Mouse (Mus musculus) stomach, embryonic 15.5 days (tissue): ENCODE results near the gene Defb20. TPM values are rescaled to one million over a fixed set of nuclear protein-coding genes. Genes with fewer than 3 reads are reported as not detected.
"Not testable (repeated sequence)": the region's sequence is repeated elsewhere in the genome, so short reads cannot be mapped to it uniquely, and the experiment has no call there.

Experiments
- ATAC-seq: fragments of 200-750 bp; cut with Nextera tagmentation; 2 replicates; pipeline ENCODE4 v1.8.0; 2017; ENCODE audit warnings: low read depth, moderate number of reproducible peaks, moderate TSS enrichment; ENCODE audit not compliant: insufficient read depth, low FRiP score
- H3K27ac ChIP-seq: fragments of 300-500 bp; sonication (generic); 2 replicates; pipeline ENCODE4 v1.5.1; 2015; ENCODE audit warnings: mild to moderate bottlenecking, inconsistent platforms
- H3K27me3 ChIP-seq: fragments of 300-500 bp; sonication (generic); replicated peaks from 2 replicates; pipeline ENCODE4 v1.6.1; 2015; ENCODE audit warnings: inconsistent platforms
- H3K36me3 ChIP-seq: fragments of 300-500 bp; sonication (generic); 2 replicates; pipeline ENCODE4 v1.6.1; 2015; ENCODE audit warnings: inconsistent platforms
- H3K4me1 ChIP-seq: fragments of 300-500 bp; sonication (generic); 2 replicates; pipeline ENCODE4 v1.6.1; 2015; ENCODE audit warnings: inconsistent platforms
- H3K4me2 ChIP-seq: fragments of 300-500 bp; sonication (generic); 2 replicates; pipeline ENCODE4 v1.6.1; 2015; ENCODE audit warnings: mild to moderate bottlenecking, inconsistent platforms
- H3K4me3 ChIP-seq: fragments of 300-500 bp; sonication (generic); replicated peaks from 2 replicates; pipeline ENCODE4 v1.5.1; 2015; ENCODE audit warnings: inconsistent platforms
- H3K9ac ChIP-seq: fragments of 300-500 bp; sonication (generic); 2 replicates; pipeline ENCODE4 v1.6.1; 2015; ENCODE audit warnings: inconsistent platforms
- H3K9me3 ChIP-seq: fragments of 300-500 bp; sonication (generic); 2 replicates; pipeline ENCODE4 v1.6.1; 2016; ENCODE audit warnings: inconsistent platforms
- WGBS: fragments of 180-500 bp; shearing (Covaris S2); methylation state at CpG from one replicate; pipeline ENCODE4 v1.1.7; 2015; 5-methylcytosine and 5-hydroxymethylcytosine counted together
- polyA plus RNA-seq: library from polyadenylated mRNA; unstranded; fragments of >200 nt; fragmentation: Nextera tagmentation; extraction: Ambion mirVana; gene quantifications from 2 replicates; pipeline ENCODE4 v1.2.1, GENCODE M21; 2015

Gene Defb20
- polyA plus RNA-seq, result not detected in 2 replicates

DNA sequence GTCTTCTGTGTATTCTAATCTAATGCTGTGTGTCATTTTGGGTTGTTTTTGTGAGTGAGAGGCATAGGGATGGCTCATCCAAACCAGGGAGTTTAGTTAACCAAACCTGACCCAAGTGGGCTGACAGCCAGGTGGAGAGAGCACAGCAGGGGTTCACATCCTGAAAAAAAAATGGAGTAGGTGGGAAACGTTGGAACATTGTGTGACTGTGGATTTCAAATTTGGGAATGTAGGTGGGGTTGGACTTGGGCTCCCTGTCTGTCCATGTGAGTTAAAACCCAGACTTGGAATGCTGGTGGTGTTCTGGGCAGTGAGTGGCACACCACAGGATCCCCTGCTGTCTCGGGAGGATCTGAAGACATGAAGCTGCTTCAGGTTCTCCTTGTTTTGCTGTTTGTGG, at the start of gene Defb20:
Defb20 (plus strand) TSS at position 301 of the 400 bp plus-strand sequence.
- Histone ChIP-seq H3K27ac (no peak within 1 kb of the TSS), H3K4me3 (no peak within 1 kb of the TSS), H3K9ac (no peak within 1 kb of the TSS), H3K9me3 (no peaks in the 10 kb centered on the region), H3K4me2 (no peak within 1 kb of the TSS), H3K36me3 (no peaks in the 10 kb centered on the region), H3K27me3 (no peaks in the 10 kb centered on the region), H3K4me1 (no peaks in the 10 kb centered on the region)
- 55% methylated on average over 2 of the region's 2 CpGs for WGBS
- no peak for ATAC-seq

DNA sequence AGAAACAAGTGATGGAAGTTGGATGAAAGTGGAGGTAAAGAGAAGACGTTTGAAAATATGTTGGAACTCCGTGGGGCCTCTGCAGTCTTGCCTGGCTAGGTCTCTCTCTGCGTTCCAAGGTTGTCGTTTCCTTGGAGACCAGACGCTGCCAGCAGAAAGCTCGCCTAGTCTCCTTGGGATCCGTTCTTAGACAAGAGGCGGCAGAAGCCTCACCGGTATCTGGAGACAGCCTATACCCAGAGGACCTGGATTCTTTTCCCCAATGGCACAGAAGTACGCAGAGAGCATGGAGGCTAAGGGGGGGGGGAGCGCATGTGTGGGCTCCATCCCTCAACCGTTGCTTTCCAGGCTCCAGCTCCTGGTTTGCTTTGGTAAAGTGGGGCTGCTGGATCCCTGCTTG, 49.4 kb upstream of the Defb20 start:
- no peak overlapping the region for H3K9ac ChIP-seq
- no peak overlapping the region for H3K4me3 ChIP-seq
- ATAC-seq, result no peak

DNA sequence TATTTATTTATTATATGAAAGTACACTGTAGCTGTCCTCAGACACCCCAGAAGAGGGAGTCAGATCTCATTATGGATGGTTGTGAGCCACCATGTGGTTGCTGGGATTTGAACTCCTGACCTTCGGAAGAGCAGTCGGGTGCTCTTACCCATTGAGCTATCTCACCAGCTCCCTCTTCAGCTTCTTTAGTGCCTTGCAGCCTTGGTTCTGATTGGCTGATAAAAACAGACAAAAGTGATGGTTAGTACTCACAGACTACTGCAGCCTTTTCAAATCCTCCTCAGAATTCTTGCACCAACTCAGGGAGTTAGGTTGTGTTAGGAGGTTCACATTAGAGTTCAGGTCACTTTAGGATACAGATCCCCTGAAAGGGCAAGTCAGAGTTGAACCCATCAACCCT, 48.4 kb upstream of the Defb20 start:
- 81% methylated on average over 2 of the region's 2 CpGs for WGBS
- H3K4me3 ChIP-seq, H3K27ac ChIP-seq, H3K36me3 ChIP-seq, H3K4me1 ChIP-seq, H3K27me3 ChIP-seq, ATAC-seq, H3K9ac ChIP-seq, H3K9me3 ChIP-seq, H3K4me2 ChIP-seq: not testable (repeated sequence)

More for the DNA sequence above, 49.4 kb upstream of the Defb20 start:
- H3K4me1 ChIP-seq, result peaks cover 5% of the 10 kb centered on the region
- WGBS, result 9% methylated on average over 12 of the region's 12 CpGs
- peak overlapping the region; percentile 38 for H3K4me2 ChIP-seq
- no peaks in the 10 kb centered on the region for H3K27me3 ChIP-seq
- no peaks in the 10 kb centered on the region for H3K36me3 ChIP-seq
- no peak overlapping the region for H3K27ac ChIP-seq
- H3K9me3 ChIP-seq, result no peaks in the 10 kb centered on the region

DNA sequence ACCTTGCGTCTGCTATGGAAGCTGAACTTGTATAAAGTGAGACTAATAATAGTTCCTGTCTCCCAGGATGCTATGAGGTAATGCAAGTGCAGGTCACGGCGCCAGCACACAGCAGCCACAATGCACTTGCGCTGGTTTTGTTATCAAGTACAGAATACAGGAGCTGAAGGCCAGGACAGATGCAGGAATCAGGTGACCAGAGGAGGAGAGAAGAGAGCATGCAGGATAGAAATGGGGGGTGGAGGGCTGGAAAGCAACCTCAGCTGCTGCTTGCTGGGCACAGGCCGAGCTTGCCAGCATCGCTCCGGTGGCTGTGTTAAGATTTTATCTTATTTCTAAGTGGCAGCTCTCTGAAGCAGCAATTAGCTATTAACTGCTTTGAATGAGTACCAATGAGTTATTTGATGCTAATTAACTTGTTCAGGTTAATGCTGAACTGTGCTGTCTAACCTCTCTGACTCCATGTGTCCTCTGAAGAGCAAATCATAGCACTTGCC, 40.4 kb upstream of the Defb20 start:
- Histone ChIP-seq H3K4me3 (no peak overlapping the region), H3K9me3 (no peaks in the 10 kb centered on the region), H3K27ac (no peak overlapping the region), H3K4me1 (peaks cover 7% of the 10 kb centered on the region; the same call in 1 of the 2 replicates), H3K36me3 (no peaks in the 10 kb centered on the region), H3K27me3 (no peaks in the 10 kb centered on the region), H3K9ac (no peak overlapping the region), H3K4me2 (no peak overlapping the region)
- no peak for ATAC-seq
- 68% methylated on average over 7 of the region's 7 CpGs for WGBS

DNA sequence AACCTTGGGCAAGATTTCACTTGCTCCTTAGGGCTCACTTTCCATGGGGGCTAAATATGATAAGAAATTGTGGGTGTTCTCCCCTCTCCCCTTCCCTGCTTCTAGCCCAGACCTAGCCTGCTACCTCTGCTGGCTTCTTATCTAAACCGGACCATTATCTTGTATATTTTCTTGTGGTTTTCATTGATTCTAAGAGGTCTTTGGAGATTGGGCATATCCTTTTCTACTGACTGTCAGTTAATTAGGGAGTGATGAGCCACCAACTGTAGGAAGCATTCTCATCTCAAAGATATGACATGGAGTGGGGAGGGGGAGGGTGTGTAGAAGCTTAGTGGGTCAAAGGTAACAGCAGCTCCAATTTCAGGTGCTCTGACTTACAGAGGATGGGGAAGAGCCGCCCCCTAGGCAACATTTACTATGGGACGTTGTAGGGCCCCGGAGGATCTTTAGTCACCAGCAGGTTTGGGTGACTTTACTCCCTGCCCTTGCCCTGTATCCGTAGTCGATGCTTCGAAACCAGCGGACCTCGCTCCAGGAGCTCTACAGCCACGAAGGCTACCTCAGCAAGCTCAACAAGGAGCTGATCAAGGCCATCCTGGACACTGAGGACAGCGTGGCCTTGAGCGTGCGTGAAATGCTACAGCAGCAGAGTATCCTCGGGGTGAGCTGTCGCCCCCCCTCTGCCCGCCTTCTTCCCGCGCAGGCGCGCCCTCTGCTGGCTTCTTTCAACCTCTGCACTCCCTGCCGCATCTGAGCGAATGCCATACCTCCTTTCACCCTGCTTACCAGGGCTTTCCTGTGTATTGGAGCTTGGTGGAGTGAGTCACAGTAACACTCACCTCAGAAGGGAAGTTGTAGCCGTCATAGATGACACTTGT, 39.6 kb upstream of the Defb20 start:
- no peaks in the 10 kb centered on the region for H3K9me3 ChIP-seq
- no peak overlapping the region for H3K27ac ChIP-seq
- peak; percentile 64 for ATAC-seq
- H3K4me3 ChIP-seq, result peak overlapping the region; percentile 26
- no peak overlapping the region for H3K9ac ChIP-seq
- 3% methylated on average over 23 of the region's 23 CpGs for WGBS
- H3K36me3 ChIP-seq, result no peaks in the 10 kb centered on the region
- H3K4me1 ChIP-seq, result peaks cover 7% of the 10 kb centered on the region; the same call in 1 of the 2 replicates
- no peaks in the 10 kb centered on the region for H3K27me3 ChIP-seq
- H3K4me2 ChIP-seq, result peak overlapping the region; percentile 62

DNA sequence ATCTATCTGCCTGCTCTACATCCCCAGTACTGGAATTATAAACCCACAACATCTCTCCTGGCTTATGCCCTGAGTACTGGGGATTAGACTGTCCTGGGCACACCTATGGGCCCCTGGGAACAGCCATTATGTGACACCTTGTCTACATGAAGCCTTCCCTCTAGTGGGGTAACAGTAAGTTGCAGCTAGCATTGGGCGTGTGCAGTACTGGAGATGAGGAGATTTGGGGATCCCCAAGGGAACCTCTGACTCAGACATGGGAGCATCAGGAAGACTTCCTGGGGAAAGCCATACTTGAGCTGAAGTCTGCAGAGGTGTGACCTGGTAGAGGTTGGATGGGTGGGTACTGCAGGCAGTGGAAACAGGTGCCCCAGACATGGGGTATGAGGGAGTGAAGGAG, 37.9 kb upstream of the Defb20 start:
- H3K9ac ChIP-seq, result no peak overlapping the region
- no peak for ATAC-seq
- WGBS, result 77% methylated on average over 1 of the region's 1 CpGs

DNA sequence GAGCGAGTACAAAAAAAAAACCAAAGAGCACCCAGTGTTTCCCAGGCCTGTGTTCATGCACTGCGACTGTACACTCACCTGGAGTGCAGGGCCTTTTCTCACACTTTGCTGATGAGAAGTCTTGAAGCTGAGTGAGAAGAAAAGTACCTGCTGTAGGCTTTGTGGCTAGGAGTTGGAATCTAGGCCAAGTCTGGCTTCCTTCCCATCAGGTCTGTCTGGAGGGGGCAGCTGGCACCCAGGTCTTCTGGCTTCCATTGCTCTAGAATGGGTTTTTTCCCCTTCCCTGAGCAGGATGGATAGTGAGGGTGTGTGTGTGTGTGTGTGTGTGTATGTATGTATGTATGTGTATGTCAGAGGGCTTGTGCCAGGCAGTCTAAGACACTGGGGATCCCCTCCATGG, 37.0 kb upstream of the Defb20 start:
- Histone ChIP-seq H3K4me3 (no peak overlapping the region), H3K4me2 (no peak overlapping the region), H3K9ac (no peak overlapping the region), H3K27ac (no peak overlapping the region), H3K36me3 (no peaks in the 10 kb centered on the region), H3K27me3 (no peaks in the 10 kb centered on the region), H3K9me3 (no peaks in the 10 kb centered on the region), H3K4me1 (peaks cover 7% of the 10 kb centered on the region; the same call in 1 of the 2 replicates)
- ATAC-seq, result no peak
- WGBS, result 72% methylated on average over 2 of the region's 2 CpGs

More for the DNA sequence above, 37.9 kb upstream of the Defb20 start:
- Histone ChIP-seq H3K27ac (no peak overlapping the region), H3K4me1 (peaks cover 7% of the 10 kb centered on the region; the same call in 1 of the 2 replicates), H3K36me3 (no peaks in the 10 kb centered on the region), H3K4me3 (no peak overlapping the region), H3K4me2 (no peak overlapping the region), H3K9me3 (no peaks in the 10 kb centered on the region), H3K27me3 (no peaks in the 10 kb centered on the region)

DNA sequence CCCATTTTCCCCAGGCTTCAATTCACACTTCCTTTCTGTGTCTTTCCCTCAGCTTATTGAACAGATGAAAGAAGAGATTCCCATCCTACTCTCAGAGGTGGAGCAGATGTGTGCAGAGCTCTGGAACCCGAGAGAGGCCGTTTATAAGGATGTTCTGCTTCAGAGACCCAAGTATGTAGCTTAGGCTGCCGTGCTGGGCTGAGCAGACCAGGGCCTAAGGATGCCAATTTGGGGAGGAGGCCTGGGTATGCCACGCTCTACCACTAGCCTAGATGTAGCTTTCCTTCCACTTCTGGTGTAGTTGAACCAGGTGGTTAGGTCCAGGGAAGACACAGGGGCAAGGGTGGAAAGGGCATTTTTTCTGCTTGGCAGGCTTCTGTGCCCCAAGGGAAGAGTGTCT, 34.5 kb upstream of the Defb20 start:
- H3K27ac ChIP-seq, result no peak overlapping the region
- H3K27me3 ChIP-seq, result no peaks in the 10 kb centered on the region
- no peak overlapping the region for H3K9ac ChIP-seq
- H3K36me3 ChIP-seq, result no peaks in the 10 kb centered on the region
- WGBS, result 83% methylated on average over 4 of the region's 4 CpGs
- H3K4me1 ChIP-seq, result peaks cover 5% of the 10 kb centered on the region; the same call in 1 of the 2 replicates
- no peaks in the 10 kb centered on the region for H3K9me3 ChIP-seq
- H3K4me2 ChIP-seq, result no peak overlapping the region
- no peak for ATAC-seq
- H3K4me3 ChIP-seq, result no peak overlapping the region

DNA sequence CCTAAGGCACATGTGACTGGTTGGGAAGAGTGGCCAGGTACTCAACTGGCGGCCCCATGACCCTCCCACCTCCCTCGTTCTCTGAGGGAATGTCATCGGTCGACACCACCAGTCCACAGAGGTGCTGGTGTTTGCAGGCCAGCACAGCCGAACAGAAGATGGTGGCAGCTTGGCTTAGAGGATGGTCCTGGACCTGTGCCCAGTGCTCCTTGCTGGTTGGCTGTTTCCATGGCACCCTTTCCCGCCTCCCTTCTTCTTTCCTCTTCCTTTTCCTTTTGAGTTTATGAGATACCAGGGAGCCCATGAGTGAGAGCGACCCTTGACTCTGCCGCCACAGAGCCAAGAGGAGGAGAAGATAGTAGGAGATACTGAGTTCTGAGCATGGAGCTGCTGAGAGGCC, 33.6 kb upstream of the Defb20 start:
- H3K9ac ChIP-seq, result no peak overlapping the region
- no peak for ATAC-seq
- H3K36me3 ChIP-seq, result no peaks in the 10 kb centered on the region
- no peak overlapping the region for H3K4me2 ChIP-seq
- H3K27ac ChIP-seq, result no peak overlapping the region
- 91% methylated on average over 8 of the region's 8 CpGs for WGBS
- no peaks in the 10 kb centered on the region for H3K27me3 ChIP-seq
- H3K9me3 ChIP-seq, result no peaks in the 10 kb centered on the region
- 0 out of 2 replicates have a peak, but pooled peaks cover 4% of the 10 kb centered on the region for H3K4me1 ChIP-seq
- H3K4me3 ChIP-seq, result no peak overlapping the region

DNA sequence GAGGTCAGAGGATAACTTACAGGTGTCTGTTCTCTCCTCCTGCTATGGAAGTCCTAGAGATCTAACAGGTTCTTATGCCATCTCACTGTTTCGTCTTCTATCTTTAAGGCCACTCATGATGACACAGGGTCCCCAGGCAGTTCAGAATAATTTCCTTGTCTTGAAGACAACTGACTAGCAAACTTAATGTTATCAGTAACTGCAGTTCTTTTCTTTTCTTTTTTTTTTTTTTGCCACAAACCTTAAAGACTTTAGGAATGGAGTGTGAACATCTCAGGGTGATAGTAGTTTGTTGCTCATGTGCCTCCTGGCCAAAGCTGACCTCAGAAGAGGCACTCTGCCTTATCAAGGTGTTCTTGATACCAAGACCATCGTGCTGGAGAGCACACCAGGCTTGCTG, 30.2 kb upstream of the Defb20 start:
- no peaks in the 10 kb centered on the region for H3K4me1 ChIP-seq
- H3K27me3 ChIP-seq, result no peaks in the 10 kb centered on the region
- 51% methylated on average over 2 of the region's 2 CpGs for WGBS
- H3K9me3 ChIP-seq, result no peaks in the 10 kb centered on the region
- ATAC-seq, result no peak
- no peak overlapping the region for H3K9ac ChIP-seq
- H3K4me2 ChIP-seq, result no peak overlapping the region
- no peak overlapping the region for H3K4me3 ChIP-seq
- no peaks in the 10 kb centered on the region for H3K36me3 ChIP-seq
- H3K27ac ChIP-seq, result no peak overlapping the region

DNA sequence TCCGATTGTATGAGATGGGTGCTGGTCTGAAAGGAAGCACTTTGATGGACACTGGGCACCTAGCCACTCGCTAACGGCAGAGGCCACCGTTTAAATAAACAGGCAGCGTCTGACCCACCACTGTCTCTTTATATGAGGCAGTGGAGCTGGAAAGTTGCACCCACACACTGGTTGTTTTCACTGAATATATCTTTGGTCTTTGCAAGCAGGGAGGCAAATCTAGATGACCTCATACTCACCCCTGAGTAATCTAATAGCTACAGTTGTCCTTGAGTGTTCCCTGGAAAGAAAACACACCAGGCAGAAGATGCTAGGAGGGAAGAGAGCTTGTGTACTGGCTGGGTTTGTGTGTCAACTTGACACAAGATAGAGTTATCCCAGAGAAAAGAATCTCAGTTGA, 29.4 kb upstream of the Defb20 start:
- H3K9me3 ChIP-seq, result no peaks in the 10 kb centered on the region
- no peaks in the 10 kb centered on the region for H3K27me3 ChIP-seq
- no peaks in the 10 kb centered on the region for H3K36me3 ChIP-seq
- 20% methylated on average over 5 of the region's 5 CpGs for whole genome bisulfite sequencing
- H3K27ac ChIP-seq, result no peak overlapping the region
- no peaks in the 10 kb centered on the region for H3K4me1 ChIP-seq
- no peak overlapping the region for H3K4me2 ChIP-seq
- H3K4me3 ChIP-seq, result no peak overlapping the region
- no peak for ATAC-seq
- H3K9ac ChIP-seq, result no peak overlapping the region

DNA sequence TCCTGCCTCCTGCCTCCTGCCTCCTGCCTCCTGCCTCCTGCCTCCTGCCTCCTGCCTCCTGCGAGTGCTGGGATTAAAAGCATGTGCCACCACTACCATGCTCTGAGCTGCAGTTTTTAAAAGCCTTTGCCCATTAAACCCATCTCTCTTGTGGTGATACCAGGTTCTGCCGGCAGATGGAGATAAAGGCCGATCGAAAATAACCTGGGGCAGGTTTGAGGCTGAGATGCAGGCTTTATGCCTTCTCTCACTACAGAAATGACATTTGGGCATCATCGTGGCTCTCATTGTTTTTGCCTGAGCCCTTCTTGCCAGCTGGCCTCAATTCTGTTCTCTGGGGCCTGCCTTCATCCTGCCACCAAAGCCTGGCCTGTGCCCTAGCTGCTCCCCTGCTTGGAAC, 26.6 kb upstream of the Defb20 start:
- 4% methylated on average over 5 of the region's 5 CpGs for WGBS
- no peaks in the 10 kb centered on the region for H3K27me3 ChIP-seq

More for the DNA sequence above, 26.6 kb upstream of the Defb20 start:
- Histone ChIP-seq H3K9ac (no peak overlapping the region), H3K4me1 (no peaks in the 10 kb centered on the region), H3K27ac (no peak overlapping the region), H3K36me3 (no peaks in the 10 kb centered on the region), H3K9me3 (no peaks in the 10 kb centered on the region), H3K4me2 (no peak overlapping the region), H3K4me3 (no peak overlapping the region)
- no peak for ATAC-seq
